Mouse (Mus musculus) G1E (cell line): ENCODE data around the gene Fndc3b. TPM values are rescaled to one million over a fixed set of nuclear protein-coding genes. Genes with fewer than 3 reads are reported as not detected.

Experiments
- ATAC-seq: 2 replicates; pipeline ENCODE4 v1.8.0; 2016; ENCODE audit warnings: mild to moderate bottlenecking; ENCODE audit not compliant: insufficient number of reproducible peaks, poor library complexity, low FRiP score, severe bottlenecking; ENCODE audit errors: extremely low read depth
- DNase-seq: peaks from one replicate; pipeline ENCODE4 v3.0.0; 2012; ENCODE audit warnings: low spot score
- H3K27me3 ChIP-seq: 2 replicates; pipeline ENCODE4 v1.6.1; 2012; ENCODE audit warnings: mild to moderate bottlenecking, low read length, inconsistent platforms; ENCODE audit not compliant: insufficient read depth
- H3K36me3 ChIP-seq: replicated peaks from 2 replicates; pipeline ENCODE3; 2012; ENCODE audit warnings: mild to moderate bottlenecking, inconsistent platforms
- H3K4me1 ChIP-seq: 2 replicates; pipeline ENCODE4 v1.6.1; 2012; ENCODE audit warnings: low read depth, low read length, inconsistent platforms, mixed read lengths; ENCODE audit not compliant: insufficient read depth
- H3K4me3 ChIP-seq: 2 replicates; pipeline ENCODE4 v1.5.1; 2012; ENCODE audit warnings: low read depth, mild to moderate bottlenecking, inconsistent platforms, low read length, moderate library complexity, mixed read lengths
- H3K9me3 ChIP-seq: replicated peaks from 2 replicates; pipeline ENCODE4 v1.6.1; 2012; ENCODE audit warnings: inconsistent platforms
- CTCF ChIP-seq: IDR thresholded peaks from 2 replicates; pipeline ENCODE4 v1.5.1; 2012; ENCODE audit warnings: low read depth, low read length, inconsistent platforms, mixed read lengths
- GATA1 ChIP-seq: IDR thresholded peaks from 2 replicates; pipeline ENCODE4 v1.6.1; 2012; ENCODE audit warnings: borderline replicate concordance, low read length, inconsistent platforms, mixed read lengths
- GATA2 ChIP-seq: IDR thresholded peaks from 2 replicates; pipeline ENCODE4 v1.6.1; 2012; ENCODE audit warnings: low read depth, low read length, inconsistent platforms, borderline replicate concordance
- POLR2AphosphoS5 ChIP-seq: IDR thresholded peaks from 2 replicates; pipeline ENCODE4 v1.6.1; 2012; ENCODE audit warnings: low read depth, low read length, inconsistent platforms; ENCODE audit not compliant: insufficient replicate concordance
- TAL1 ChIP-seq: conservative IDR thresholded peaks from 2 replicates; pipeline ENCODE4 v1.6.1; 2012; ENCODE audit warnings: low read depth, low read length, inconsistent platforms, mixed read lengths
- polyA plus RNA-seq: library from polyadenylated mRNA; stranded (reverse); fragments of >175 nt; gene quantifications from 2 replicates; pipeline ENCODE4 v1.2.3, GENCODE M21; 2012
- total RNA-seq, 2 experiments: library from RNA; stranded (forward) in 1 of 2; stranded (reverse) in 1 of 2; fragments of 200-1000 nt in 1 of 2; fragments of >200 nt in 1 of 2; fragmentation: Nextera tagmentation in 1 of 2; gene quantifications; 2 replicates each; pipeline ENCODE4 v1.2.3; 2014 to 2017

Gene Fndc3b
- total and polyA plus RNA-seq, 3 experiments, result 0.16 TPM; not detected in 2

- no peak for ATAC-seq
Measured at GRCm38 (mm10) chr3:27494066-27494465, 217.0 kb downstream of the Fndc3b start.

GRCm38 (mm10) chr3:27491821-27492220, 219.3 kb downstream of the Fndc3b start:
- H3K36me3 ChIP-seq, result no peaks in the 10 kb centered on the region
- peaks cover 1% of the 10 kb centered on the region; the same call in 1 of the 2 replicates for H3K9me3 ChIP-seq
- DNase-seq, result no peak
- H3K4me1 ChIP-seq, result no peaks in the 10 kb centered on the region
- H3K27me3 ChIP-seq, result peaks cover 5% of the 10 kb centered on the region; the same call in 1 of the 2 replicates
- no peak for TF ChIP-seq GATA1
- TF ChIP-seq GATA2, result no peak
- no peak for TF ChIP-seq POLR2AphosphoS5
- TF ChIP-seq CTCF, result no peak
- no peak for TF ChIP-seq TAL1
- ATAC-seq, result no peak
- no peak overlapping the region for H3K4me3 ChIP-seq

More at GRCm38 (mm10) chr3:27494066-27494465, 217.0 kb downstream of the Fndc3b start:
- TF ChIP-seq GATA2, result no peak
- no peak for TF ChIP-seq GATA1
- no peak for TF ChIP-seq POLR2AphosphoS5
- TF ChIP-seq CTCF, result no peak
- TF ChIP-seq TAL1, result no peak
- H3K9me3 ChIP-seq, result no peaks in the 10 kb centered on the region
- no peaks in the 10 kb centered on the region for H3K4me1 ChIP-seq
- no peak overlapping the region for H3K4me3 ChIP-seq
- H3K36me3 ChIP-seq, result no peaks in the 10 kb centered on the region
- DNase-seq, result no peak
- H3K27me3 ChIP-seq, result peaks cover 5% of the 10 kb centered on the region; the same call in 1 of the 2 replicates

GRCm38 (mm10) chr3:27491367-27491766, 219.7 kb downstream of the Fndc3b start:
- Histone ChIP-seq H3K27me3 (peaks cover 5% of the 10 kb centered on the region; the same call in 1 of the 2 replicates), H3K4me3 (no peak overlapping the region), H3K4me1 (no peaks in the 10 kb centered on the region), H3K36me3 (no peaks in the 10 kb centered on the region), H3K9me3 (peaks cover 2% of the 10 kb centered on the region; the same call in 1 of the 2 replicates)
- TF ChIP-seq GATA1 (no peak), CTCF (no peak), TAL1 (no peak), GATA2 (no peak), POLR2AphosphoS5 (no peak)
- ATAC-seq (no peak), DNase-seq (no peak)

GRCm38 (mm10) chr3:27490891-27491290, 220.2 kb downstream of the Fndc3b start:
- no peak for ATAC-seq
- Histone ChIP-seq H3K4me3 (no peak overlapping the region), H3K9me3 (peaks cover 7% of the 10 kb centered on the region), H3K36me3 (no peaks in the 10 kb centered on the region), H3K4me1 (no peaks in the 10 kb centered on the region), H3K27me3 (peaks cover 3% of the 10 kb centered on the region; the same call in 1 of the 2 replicates)
- TF ChIP-seq GATA2 (no peak), GATA1 (no peak), TAL1 (no peak), POLR2AphosphoS5 (no peak), CTCF (no peak)
- no peak for DNase-seq

- TF ChIP-seq POLR2AphosphoS5 (no peak), GATA2 (no peak), CTCF (no peak), GATA1 (no peak), TAL1 (no peak)
- DNase-seq, result no peak
- no peaks in the 10 kb centered on the region for H3K36me3 ChIP-seq
- H3K27me3 ChIP-seq, result no peaks in the 10 kb centered on the region
- no peak for ATAC-seq
- H3K4me1 ChIP-seq, result no peaks in the 10 kb centered on the region
- H3K4me3 ChIP-seq, result no peak overlapping the region
- peaks cover 10% of the 10 kb centered on the region for H3K9me3 ChIP-seq
Measured at GRCm38 (mm10) chr3:27489550-27489949, 221.6 kb downstream of the Fndc3b start.

- Histone ChIP-seq H3K36me3 (no peaks in the 10 kb centered on the region), H3K4me3 (no peak overlapping the region), H3K27me3 (no peaks in the 10 kb centered on the region), H3K4me1 (no peaks in the 10 kb centered on the region), H3K9me3 (peaks cover 10% of the 10 kb centered on the region)
- DNase-seq (no peak), ATAC-seq (no peak)
- TF ChIP-seq TAL1, result no peak
- TF ChIP-seq GATA2, result no peak
- TF ChIP-seq CTCF, result no peak
- TF ChIP-seq POLR2AphosphoS5, result no peak
- TF ChIP-seq GATA1, result no peak
Measured at GRCm38 (mm10) chr3:27485141-27485540, 226.0 kb downstream of the Fndc3b start.
